Mouse (Mus musculus) forebrain, embryonic 12.5 days (tissue): ENCODE results near the gene Wdr93. TPM values are rescaled to one million over a fixed set of nuclear protein-coding genes. Genes with fewer than 3 reads are reported as not detected.

Experiments used
- ATAC-seq: fragments of 200-750 bp; cut with Nextera tagmentation; 2 replicates; pipeline ENCODE4 v1.8.0; 2017; ENCODE audit warnings: moderate TSS enrichment; ENCODE audit not compliant: low FRiP score
- H3K27ac ChIP-seq: fragments of 300-500 bp; sonication (generic); 2 replicates; pipeline ENCODE4 v1.5.1; 2016; ENCODE audit warnings: mild to moderate bottlenecking
- H3K27me3 ChIP-seq: fragments of 300-500 bp; sonication (generic); 2 replicates; pipeline ENCODE4 v1.6.1; 2016; ENCODE audit warnings: mild to moderate bottlenecking
- H3K36me3 ChIP-seq: fragments of 300-500 bp; sonication (generic); replicated peaks from 2 replicates; pipeline ENCODE4 v1.6.1; 2016; ENCODE audit warnings: mild to moderate bottlenecking
- H3K4me1 ChIP-seq: fragments of 300-500 bp; sonication (generic); 2 replicates; pipeline ENCODE4 v1.6.1; 2016
- H3K4me2 ChIP-seq: fragments of 300-500 bp; sonication (generic); 2 replicates; pipeline ENCODE4 v1.6.1; 2016; ENCODE audit warnings: mild to moderate bottlenecking, moderate library complexity
- H3K4me3 ChIP-seq: fragments of 300-500 bp; sonication (generic); replicated peaks from 2 replicates; pipeline ENCODE4 v1.5.1; 2016; ENCODE audit warnings: mild to moderate bottlenecking
- H3K9ac ChIP-seq: fragments of 300-500 bp; sonication (generic); 2 replicates; pipeline ENCODE4 v1.6.1; 2016; ENCODE audit warnings: mild to moderate bottlenecking
- H3K9me3 ChIP-seq: fragments of 300-500 bp; sonication (generic); 2 replicates; pipeline ENCODE4 v1.6.1; 2016
- WGBS: fragments of 180-500 bp; shearing (Covaris S2); methylation state at CpG from one replicate; pipeline ENCODE4 v1.1.7; 2016; 5-methylcytosine and 5-hydroxymethylcytosine counted together
- polyA plus RNA-seq: library from polyadenylated mRNA; unstranded; fragments of >200 nt; fragmentation: Nextera tagmentation; extraction: Ambion mirVana; gene quantifications from 2 replicates; pipeline ENCODE4 v1.2.1, GENCODE M21; 2016

The Wdr93 gene
- 0.14 and 0.24 TPM in 2 replicates for polyA plus RNA-seq

- Histone ChIP-seq H3K9ac (peak within 1 kb of the TSS; percentile 68), H3K9me3 (no peaks in the 10 kb centered on the region), H3K4me3 (peak within 1 kb of the TSS; percentile 74), H3K4me1 (peaks cover 11% of the 10 kb centered on the region), H3K27ac (no peak within 1 kb of the TSS), H3K36me3 (no peaks in the 10 kb centered on the region), H3K27me3 (0 out of 2 replicates have a peak, but pooled peaks cover under 1% of the 10 kb centered on the region), H3K4me2 (peak within 1 kb of the TSS; percentile 95)
- 3% methylated on average over 44 of the region's 46 CpGs for WGBS
- ATAC-seq = peak; percentile 87
These were observed at the start of gene Wdr93, which contains the start of gene Pex11a for GRCm38 (mm10) chr7:79742659-79743536. Gene Wdr93 (plus strand): TSS chr7:79743163. Gene Pex11a (minus strand): TSS chr7:79743131.

- H3K9me3 ChIP-seq = no peaks in the 10 kb centered on the region
- H3K27ac ChIP-seq = no peak overlapping the region
- no peak overlapping the region for H3K4me2 ChIP-seq
- no peak overlapping the region for H3K9ac ChIP-seq
- 92% methylated on average over 8 of the region's 8 CpGs for WGBS
- no peaks in the 10 kb centered on the region for H3K4me1 ChIP-seq
- no peak overlapping the region for H3K4me3 ChIP-seq
- no peaks in the 10 kb centered on the region for H3K27me3 ChIP-seq
- no peak for ATAC-seq
- H3K36me3 ChIP-seq = peaks cover 95% of the 10 kb centered on the region
These were observed 46.5 kb upstream of the Wdr93 start for GRCm38 (mm10) chr7:79696495-79696894.

GRCm38 (mm10) chr7:79702755-79703154 lies 40.2 kb upstream of the Wdr93 start:
- Histone ChIP-seq H3K9ac (no peak overlapping the region), H3K36me3 (peaks cover 70% of the 10 kb centered on the region), H3K27me3 (no peaks in the 10 kb centered on the region), H3K27ac (no peak overlapping the region), H3K9me3 (no peaks in the 10 kb centered on the region), H3K4me1 (no peaks in the 10 kb centered on the region), H3K4me3 (no peak overlapping the region), H3K4me2 (no peak overlapping the region)
- ATAC-seq = no peak
- 87% methylated on average over 16 of the region's 16 CpGs for WGBS

GRCm38 (mm10) chr7:79705210-79705609 lies 37.8 kb upstream of the Wdr93 start:
- Histone ChIP-seq H3K4me3 (no peak overlapping the region), H3K36me3 (peaks cover 50% of the 10 kb centered on the region), H3K9ac (no peak overlapping the region), H3K27me3 (peaks cover 4% of the 10 kb centered on the region; the same call in 1 of the 2 replicates), H3K9me3 (no peaks in the 10 kb centered on the region), H3K4me1 (peaks cover 8% of the 10 kb centered on the region), H3K27ac (no peak overlapping the region), H3K4me2 (no peak overlapping the region)
- no peak for ATAC-seq
- WGBS = 89% methylated on average over 5 of the region's 5 CpGs

GRCm38 (mm10) chr7:79710130-79710607 lies 32.8 kb upstream of the Wdr93 start:
- Histone ChIP-seq H3K36me3 (peaks cover 14% of the 10 kb centered on the region), H3K9me3 (no peaks in the 10 kb centered on the region), H3K27ac (no peak overlapping the region), H3K4me2 (peak overlapping the region; percentile 67), H3K27me3 (peaks cover 20% of the 10 kb centered on the region), H3K4me1 (peaks cover 25% of the 10 kb centered on the region), H3K4me3 (peak overlapping the region; percentile 41), H3K9ac (peak overlapping the region; percentile 55)
- peak; percentile 93 for ATAC-seq
- 2% methylated on average over 42 of the region's 55 CpGs for WGBS

- Histone ChIP-seq H3K27ac (no peak overlapping the region), H3K4me1 (peaks cover 26% of the 10 kb centered on the region), H3K27me3 (peaks cover 20% of the 10 kb centered on the region), H3K36me3 (peaks cover 11% of the 10 kb centered on the region), H3K4me2 (peak overlapping the region; percentile 67), H3K9ac (peak overlapping the region; percentile 55; the same call in 1 of the 2 replicates), H3K4me3 (peak overlapping the region; percentile 41), H3K9me3 (no peaks in the 10 kb centered on the region)
- 25% methylated on average over 17 of the region's 17 CpGs for WGBS
- ATAC-seq = no peak
These were observed 32.1 kb upstream of the Wdr93 start for GRCm38 (mm10) chr7:79710831-79711230.

GRCm38 (mm10) chr7:79715187-79715981 lies 27.6 kb upstream of the Wdr93 start, which contains the start of gene Kif7:
Gene Kif7 (minus strand): TSS chr7:79715720.
- Histone ChIP-seq H3K4me3 (peak within 1 kb of the TSS; percentile 73), H3K27me3 (peaks cover 41% of the 10 kb centered on the region), H3K4me2 (peak within 1 kb of the TSS; percentile 84), H3K36me3 (0 out of 2 replicates have a peak, but pooled peaks cover 3% of the 10 kb centered on the region), H3K9me3 (no peaks in the 10 kb centered on the region), H3K27ac (peak within 1 kb of the TSS; percentile 54; the same call in 1 of the 2 replicates), H3K4me1 (peaks cover 21% of the 10 kb centered on the region), H3K9ac (peak within 1 kb of the TSS; percentile 75)
- WGBS = under 1% methylated on average over 34 of the region's 55 CpGs
- peak; percentile 92 for ATAC-seq

- ATAC-seq = peak; percentile 79
- no peaks in the 10 kb centered on the region for H3K9me3 ChIP-seq
- H3K27me3 ChIP-seq = peaks cover 61% of the 10 kb centered on the region
- WGBS = under 1% methylated on average over 48 of the region's 48 CpGs
- H3K4me3 ChIP-seq = peak overlapping the region; percentile 55
- H3K4me1 ChIP-seq = peaks cover 8% of the 10 kb centered on the region; the same call in 1 of the 2 replicates
- no peak overlapping the region for H3K27ac ChIP-seq
- H3K4me2 ChIP-seq = peak overlapping the region; percentile 79
- H3K36me3 ChIP-seq = no peaks in the 10 kb centered on the region
- peak overlapping the region; percentile 61 for H3K9ac ChIP-seq
These were observed 21.5 kb upstream of the Wdr93 start for GRCm38 (mm10) chr7:79721386-79721977.

- Histone ChIP-seq H3K27me3 (peaks cover 21% of the 10 kb centered on the region), H3K9ac (no peak overlapping the region), H3K4me1 (no peaks in the 10 kb centered on the region), H3K27ac (no peak overlapping the region), H3K36me3 (no peaks in the 10 kb centered on the region), H3K9me3 (no peaks in the 10 kb centered on the region), H3K4me3 (no peak overlapping the region), H3K4me2 (no peak overlapping the region)
- WGBS = 22% methylated on average over 2 of the region's 2 CpGs
- ATAC-seq = no peak; the same call in 1 of the 2 replicates
These were observed 15.9 kb upstream of the Wdr93 start for GRCm38 (mm10) chr7:79727091-79727490.

GRCm38 (mm10) chr7:79728219-79728618 lies 14.7 kb upstream of the Wdr93 start:
- no peaks in the 10 kb centered on the region for H3K9me3 ChIP-seq
- no peaks in the 10 kb centered on the region for H3K4me1 ChIP-seq
- H3K4me2 ChIP-seq = no peak overlapping the region
- H3K4me3 ChIP-seq = no peak overlapping the region
- WGBS = 22% methylated on average over 6 of the region's 6 CpGs
- H3K27me3 ChIP-seq = peaks cover 9% of the 10 kb centered on the region
- H3K27ac ChIP-seq = no peak overlapping the region
- ATAC-seq = peak; percentile 36; the same call in 1 of the 2 replicates
- no peak overlapping the region for H3K9ac ChIP-seq
- no peaks in the 10 kb centered on the region for H3K36me3 ChIP-seq

GRCm38 (mm10) chr7:79729169-79729568 lies 13.8 kb upstream of the Wdr93 start:
- WGBS = 9% methylated on average over 8 of the region's 8 CpGs
- H3K4me1 ChIP-seq = no peaks in the 10 kb centered on the region
- peaks cover 4% of the 10 kb centered on the region for H3K27me3 ChIP-seq
- H3K4me3 ChIP-seq = no peak overlapping the region
- no peak overlapping the region for H3K27ac ChIP-seq
- no peaks in the 10 kb centered on the region for H3K36me3 ChIP-seq
- no peak overlapping the region for H3K4me2 ChIP-seq
- peak; percentile 49; the same call in 1 of the 2 replicates for ATAC-seq
- no peaks in the 10 kb centered on the region for H3K9me3 ChIP-seq
- H3K9ac ChIP-seq = no peak overlapping the region
